Comparison of ENCODE assay signal across 16 mouse cellular contexts in genomic region chr11:116307762-116308531, GRCm38 (mm10). TPM values are rescaled to one million over a fixed set of nuclear protein-coding genes. Genes with fewer than 3 reads are reported as not detected.
DNase-seq lines count a peak whose midpoint lies in the region; ATAC-seq and TF ChIP-seq lines count a peak whose summit lies in the region.
"Had no signal": no experiment of that assay in that cellular context is flagged by ENCODE, and none has a peak within 500 bp of the region (broad histone marks: within the 10 kb centered on the region; RNA-seq: fewer than 3 reads in every experiment).

No protein-coding gene starts in this region.

- DNase-seq in thymus, postnatal 4 days = peak; percentile 10
- no peak for DNase-seq in thymus, adult 18-20 months
- DNase-seq in urinary bladder, postnatal 10 days (ENCODE audit: low spot score) = no peak
- DNase-seq in B cell, adult 2 months = no peak
- no peak for DNase-seq in heart, postnatal 14 days
- DNase-seq in thymus, postnatal 10 days (ENCODE audit: low spot score in 2 of 2) = no peak
- DNase-seq: adrenal gland, postnatal 14 days; kidney, postnatal 4 days; lung, adult 18-20 months had no signal

- peak; percentile 73 for ATAC-seq in liver, embryonic 15.5 days (ENCODE audit: insufficient read depth)

- intact Hi-C loops in heart, postnatal 14 days (cut with DNase I) = no loop called here

- H3K9me3 ChIP-seq in liver, embryonic 15.5 days (replicated peaks) = no peaks in the 10 kb centered on the region
- H3K9me3 ChIP-seq: embryonic facial prominence, embryonic 12.5 days; forebrain, embryonic 15.5 days; midbrain, embryonic 10.5 days had no signal

- no peak overlapping the region for H3K9ac ChIP-seq in liver, embryonic 15.5 days
- H3K9ac ChIP-seq: embryonic facial prominence, embryonic 12.5 days; forebrain, embryonic 15.5 days had no signal

- H3K4me3 ChIP-seq in bone marrow, adult 2 months (replicated peaks; ENCODE audit: control insufficient read depth, low read depth, low read length) = no peak overlapping the region
- no peak overlapping the region for H3K4me3 ChIP-seq in liver, embryonic 15.5 days (replicated peaks)

- no peak for TF ChIP-seq POLR2A in bone marrow, adult 2 months (IDR thresholded peaks at IDR 0.05; ENCODE audit: borderline replicate concordance, control insufficient read depth, low read depth, low read length)

- H3K4me1 ChIP-seq in bone marrow, adult 2 months (ENCODE audit: control insufficient read depth, insufficient read depth, low read length) = no peaks in the 10 kb centered on the region; the same call in none of the 2 replicates
- H3K4me1 ChIP-seq in liver, embryonic 15.5 days (replicated peaks) = peaks cover 37% of the 10 kb centered on the region

- TF ChIP-seq CTCF in bone marrow, adult 2 months (IDR thresholded peaks at IDR 0.05; ENCODE audit: control insufficient read depth, insufficient read depth, low read length) = no peak

- H3K27me3 ChIP-seq in liver, embryonic 15.5 days = no peaks in the 10 kb centered on the region
- H3K27me3 ChIP-seq: embryonic facial prominence, embryonic 12.5 days; forebrain, embryonic 15.5 days had no signal

- H3K27ac ChIP-seq in bone marrow, adult 2 months (ENCODE audit: control insufficient read depth, insufficient read depth, low read depth, low read length, poor library complexity) = peak overlapping the region; percentile 18; the same call in 1 of the 2 replicates
- H3K27ac ChIP-seq in liver, embryonic 15.5 days (replicated peaks) = peak overlapping the region; percentile 75
- H3K27ac ChIP-seq: embryonic facial prominence, embryonic 12.5 days; forebrain, embryonic 15.5 days had no signal

- peak overlapping the region; percentile 86 for H3K4me2 ChIP-seq in liver, embryonic 15.5 days

- WGBS in bone marrow, adult 2 months = 73% methylated on average over 12 of the region's 12 CpGs
- WGBS in liver, embryonic 15.5 days (ENCODE audit: insufficient replicate concordance) = 57% methylated on average over 12 of the region's 12 CpGs

- peaks cover 24% of the 10 kb centered on the region for H3K36me3 ChIP-seq in liver, embryonic 15.5 days (replicated peaks)

RNA-seq across cellular contexts. Expression of gene Exoc7, which starts 0.9 kb away (rescaled TPM):
- 39.1 and 47.2 TPM in 2 replicates for polyA plus RNA-seq in bone marrow, adult 2 months (2011; ENCODE audit: insufficient read depth, insufficient read length, low replicate concordance, missing spikeins)
- 19.1 and 20.1 TPM in 2 replicates for polyA plus RNA-seq in liver, embryonic 15.5 days (2015; fragmentation: Nextera tagmentation; extraction: Ambion mirVana)
- total RNA-seq in heart, postnatal 14 days (2021) = 10 to 100 TPM; 44.3 to 52.3 TPM

RNA-seq across cellular contexts. Expression of gene Galr2, which starts 27.2 kb away (rescaled TPM):
- not detected in 2 replicates for polyA plus RNA-seq in bone marrow, adult 2 months (2011; ENCODE audit: insufficient read depth, insufficient read length, low replicate concordance, missing spikeins)
- not detected in 2 replicates for polyA plus RNA-seq in liver, embryonic 15.5 days (2015; fragmentation: Nextera tagmentation; extraction: Ambion mirVana)
- total RNA-seq in heart, postnatal 14 days (2021) = not detected
- total RNA-seq: adrenal gland, postnatal 14 days; left cerebral cortex, postnatal 10 days had no signal
- polyA plus RNA-seq: forebrain, embryonic 15.5 days; spleen, adult 2 months had no signal

RNA-seq across cellular contexts. Expression of gene Foxj1, which starts 27.3 kb away (rescaled TPM):
- polyA plus RNA-seq in bone marrow, adult 2 months (2011; ENCODE audit: insufficient read depth, insufficient read length, low replicate concordance, missing spikeins) = not detected in 2 replicates
- polyA plus RNA-seq in liver, embryonic 15.5 days (2015; fragmentation: Nextera tagmentation; extraction: Ambion mirVana) = 0.78 and 1.1 TPM in 2 replicates
- total RNA-seq in heart, postnatal 14 days (2021) = 1 to 10 TPM in 1 of 2 experiments, under 1 TPM in 1; 0.07 to 1.5 TPM

RNA-seq across cellular contexts. Expression of gene Srp68, which starts 33.9 kb away (rescaled TPM):
- 23.8 and 44.5 TPM in 2 replicates for polyA plus RNA-seq in bone marrow, adult 2 months (2011; ENCODE audit: insufficient read depth, insufficient read length, low replicate concordance, missing spikeins)
- polyA plus RNA-seq in liver, embryonic 15.5 days (2015; fragmentation: Nextera tagmentation; extraction: Ambion mirVana) = 37.2 and 40.2 TPM in 2 replicates
- total RNA-seq in heart, postnatal 14 days (2021) = 10 to 100 TPM; 54.4 to 55.6 TPM
